Mouse (Mus musculus) kidney, embryonic 15.5 days (tissue): ENCODE measurements around the gene Acot8. TPM values are rescaled to one million over a fixed set of nuclear protein-coding genes. Genes with fewer than 3 reads are reported as not detected.

Source experiments
- ATAC-seq: fragments of 200-750 bp; cut with Nextera tagmentation; replicated peaks from 2 replicates; pipeline ENCODE4 v1.8.0; 2017; ENCODE audit warnings: moderate TSS enrichment; ENCODE audit not compliant: low FRiP score
- H3K27ac ChIP-seq: fragments of 300-500 bp; sonication (generic); 2 replicates; pipeline ENCODE4 v1.5.1; 2015; ENCODE audit warnings: mild to moderate bottlenecking, inconsistent platforms
- H3K27me3 ChIP-seq: fragments of 300-500 bp; sonication (generic); 2 replicates; pipeline ENCODE4 v1.6.1; 2015; ENCODE audit warnings: inconsistent platforms
- H3K36me3 ChIP-seq: fragments of 300-500 bp; sonication (generic); 2 replicates; pipeline ENCODE4 v1.6.1; 2015; ENCODE audit warnings: inconsistent platforms
- H3K4me1 ChIP-seq: fragments of 300-500 bp; sonication (generic); 2 replicates; pipeline ENCODE4 v1.6.1; 2015; ENCODE audit warnings: inconsistent platforms
- H3K4me2 ChIP-seq: fragments of 300-500 bp; sonication (generic); 2 replicates; pipeline ENCODE4 v1.6.1; 2015; ENCODE audit warnings: moderate library complexity, mild to moderate bottlenecking, inconsistent platforms
- H3K4me3 ChIP-seq: fragments of 300-500 bp; sonication (generic); replicated peaks from 2 replicates; pipeline ENCODE4 v1.5.1; 2015; ENCODE audit warnings: mild to moderate bottlenecking, inconsistent platforms
- H3K9ac ChIP-seq: fragments of 300-500 bp; sonication (generic); 2 replicates; pipeline ENCODE4 v1.6.1; 2015; ENCODE audit warnings: mild to moderate bottlenecking, inconsistent platforms
- H3K9me3 ChIP-seq: fragments of 300-500 bp; sonication (generic); replicated peaks from 2 replicates; pipeline ENCODE4 v1.6.1; 2016; ENCODE audit warnings: inconsistent platforms
- WGBS: fragments of 180-500 bp; shearing (Covaris S2); methylation state at CpG from one replicate; pipeline ENCODE4 v1.1.7; 2015; ENCODE audit warnings: mixed read lengths; 5-methylcytosine and 5-hydroxymethylcytosine counted together
- polyA plus RNA-seq: library from polyadenylated mRNA; unstranded; fragments of >200 nt; fragmentation: Nextera tagmentation; extraction: Ambion mirVana; gene quantifications from 2 replicates; pipeline ENCODE4 v1.2.1, GENCODE M21; 2015

Gene Acot8
- polyA plus RNA-seq, 1 experiment from 2014 or later: 20.8 TPM

GRCm38 (mm10) chr2:164745843-164746479 lies 58.7 kb downstream of the Acot8 start, which contains the start of the genes Wfdc3 and Dnttip1:
Wfdc3 (minus strand) TSS chr2:164745931.
Dnttip1 (plus strand) TSS chr2:164745983.
- Histone ChIP-seq H3K4me2 (peak within 1 kb of the TSS; percentile 66), H3K27me3 (no peaks in the 10 kb centered on the region), H3K9ac (peak within 1 kb of the TSS; percentile 89), H3K27ac (peak within 1 kb of the TSS; percentile 73), H3K4me1 (peaks cover 20% of the 10 kb centered on the region), H3K9me3 (no peaks in the 10 kb centered on the region), H3K4me3 (peak within 1 kb of the TSS; percentile 85), H3K36me3 (peaks cover 37% of the 10 kb centered on the region)
- WGBS: under 1% methylated on average over 70 of the region's 70 CpGs
- ATAC-seq: peak; percentile 93

- ATAC-seq: no peak
- no peak overlapping the region for H3K27ac ChIP-seq
- peak overlapping the region; percentile 85 for H3K4me3 ChIP-seq
- peaks cover 28% of the 10 kb centered on the region for H3K36me3 ChIP-seq
- no peaks in the 10 kb centered on the region for H3K9me3 ChIP-seq
- H3K27me3 ChIP-seq: no peaks in the 10 kb centered on the region
- H3K4me2 ChIP-seq: peak overlapping the region; percentile 66
- WGBS: 67% methylated on average over 13 of the region's 13 CpGs
- peaks cover 20% of the 10 kb centered on the region for H3K4me1 ChIP-seq
- peak overlapping the region; percentile 89 for H3K9ac ChIP-seq
Measured at GRCm38 (mm10) chr2:164744987-164745386, 59.7 kb downstream of the Acot8 start.

Other genes starting within 250 kb of the Acot8 start
- gene Wfdc2, start 242.5 kb downstream of the Acot8 start, polyA plus RNA-seq: 329 and 368 TPM in 2 replicates
- gene Spint3, start 231.4 kb downstream of the Acot8 start, polyA plus RNA-seq: not detected in 2 replicates
- gene Wfdc6a, start 219.4 kb downstream of the Acot8 start, polyA plus RNA-seq: 0.34 TPM in 1 of 2 replicates, not detected in the other
- not detected in 2 replicates for gene Eppin, start 211.3 kb downstream of the Acot8 start, polyA plus RNA-seq
- not detected in 2 replicates for gene Wfdc6b, start 191.4 kb downstream of the Acot8 start, polyA plus RNA-seq
- not detected in 2 replicates for gene Wfdc8, start 191.3 kb downstream of the Acot8 start, polyA plus RNA-seq
- not detected in 2 replicates for gene Wfdc16, start 166.1 kb downstream of the Acot8 start, polyA plus RNA-seq
- 0.41 TPM in 1 of 2 replicates, not detected in the other for gene Wfdc10, start 148.8 kb downstream of the Acot8 start, polyA plus RNA-seq
- not detected in 2 replicates for gene Wfdc9, start 148.3 kb downstream of the Acot8 start, polyA plus RNA-seq
- gene Wfdc11, start 130.8 kb downstream of the Acot8 start, polyA plus RNA-seq: not detected in 2 replicates
- 0.43 and 0.57 TPM in 2 replicates for gene Wfdc13, start 119.8 kb downstream of the Acot8 start, polyA plus RNA-seq
- gene Spint4, start 106.4 kb downstream of the Acot8 start, polyA plus RNA-seq: 0.65 and 0.76 TPM in 2 replicates
- not detected in 2 replicates for gene Spint5, start 89.6 kb downstream of the Acot8 start, polyA plus RNA-seq
- 1.2 and 1.3 TPM in 2 replicates for gene Wfdc3, start 59.0 kb downstream of the Acot8 start, polyA plus RNA-seq
- 74.6 and 75.1 TPM in 2 replicates for gene Dnttip1, start 58.9 kb downstream of the Acot8 start, polyA plus RNA-seq
- 517 and 530 TPM in 2 replicates for gene Ube2c, start 35.0 kb downstream of the Acot8 start, polyA plus RNA-seq
- gene Tnnc2, start 24.9 kb downstream of the Acot8 start, polyA plus RNA-seq: 40.1 and 87.2 TPM in 2 replicates
- 21.5 and 24.0 TPM in 2 replicates for gene Snx21, start 19.1 kb downstream of the Acot8 start, polyA plus RNA-seq
- 9.0 and 9.2 TPM in 2 replicates for gene Zswim3, start 216 bp upstream of the Acot8 start, polyA plus RNA-seq
- gene Zswim1, start 17.8 kb upstream of the Acot8 start, polyA plus RNA-seq: 18.4 and 19.8 TPM in 2 replicates
- gene Spata25, start 23.7 kb upstream of the Acot8 start, polyA plus RNA-seq: 0.21 TPM in 1 of 2 replicates, not detected in the other
- gene Ctsa, start 28.0 kb upstream of the Acot8 start, polyA plus RNA-seq: 160 and 170 TPM in 2 replicates
- gene Neurl2, start 28.6 kb upstream of the Acot8 start, polyA plus RNA-seq: 7.0 and 8.9 TPM in 2 replicates
- gene Pltp, start 52.8 kb upstream of the Acot8 start, polyA plus RNA-seq: 35.6 and 38.7 TPM in 2 replicates
- gene Pcif1, start 74.4 kb upstream of the Acot8 start, polyA plus RNA-seq: 73.1 and 81.1 TPM in 2 replicates
- 12.1 and 14.4 TPM in 2 replicates for gene Zfp335, start 106.9 kb upstream of the Acot8 start, polyA plus RNA-seq
- gene Mmp9, start 135.9 kb upstream of the Acot8 start, polyA plus RNA-seq: 2.6 and 41.3 TPM in 2 replicates
- 1.1 TPM in 2 replicates for gene Slc12a5, start 155.9 kb upstream of the Acot8 start, polyA plus RNA-seq
- 73.5 and 79.6 TPM in 2 replicates for gene Ncoa5, start 230.0 kb upstream of the Acot8 start, polyA plus RNA-seq